Mouse (Mus musculus): Measurements from ENCODE around the gene Sf3b1. TPM values are rescaled to one million over a fixed set of nuclear protein-coding genes. Genes with fewer than 3 reads are reported as not detected.

Sf3b1 gene
- polyA plus RNA-seq, 1 experiment from 2014 or later, result 206 TPM

- Histone ChIP-seq H3K9me3 (no peaks in the 10 kb centered on the region), H3K4me1 (replicated peaks) (peaks cover 19% of the 10 kb centered on the region), H3K27me3 (ENCODE audit: insufficient read depth, poor library complexity, severe bottlenecking) (peaks cover 5% of the 10 kb centered on the region; the same call in 1 of the 2 replicates), H3K27ac (no peak overlapping the region), H3K4me3 (peak overlapping the region; percentile 87), H3K36me3 (peaks cover 13% of the 10 kb centered on the region)
- no peak for DNase-seq (ENCODE audit: low spot score)
- 78% methylated on average over 3 of the region's 3 CpGs for WGBS
Measured at GRCm38 (mm10) chr1:55051671-55052070, 24.4 kb upstream of the Sf3b1 start.

GRCm38 (mm10) chr1:55048841-55049587, 21.7 kb upstream of the Sf3b1 start:
- Histone ChIP-seq H3K36me3 (no peaks in the 10 kb centered on the region), H3K9me3 (no peaks in the 10 kb centered on the region), H3K4me1 (replicated peaks) (peaks cover 16% of the 10 kb centered on the region), H3K4me3 (no peak overlapping the region), H3K27ac (no peak overlapping the region), H3K27me3 (ENCODE audit: insufficient read depth, poor library complexity, severe bottlenecking) (peaks cover 5% of the 10 kb centered on the region; the same call in 1 of the 2 replicates)
- 67% methylated on average over 4 of the region's 4 CpGs for WGBS
- DNase-seq (ENCODE audit: low spot score), result no peak

GRCm38 (mm10) chr1:55043164-55043563, 15.9 kb upstream of the Sf3b1 start:
- Histone ChIP-seq H3K27me3 (ENCODE audit: insufficient read depth, poor library complexity, severe bottlenecking) (no peaks in the 10 kb centered on the region), H3K36me3 (no peaks in the 10 kb centered on the region), H3K9me3 (peaks cover 18% of the 10 kb centered on the region; the same call in 1 of the 2 replicates), H3K4me1 (replicated peaks) (no peaks in the 10 kb centered on the region), H3K27ac (no peak overlapping the region), H3K4me3 (no peak overlapping the region)
- no peak for DNase-seq (ENCODE audit: low spot score)
- 81% methylated on average over 3 of the region's 3 CpGs for WGBS

- Histone ChIP-seq H3K9me3 (peaks cover 18% of the 10 kb centered on the region; the same call in 1 of the 2 replicates), H3K36me3 (no peaks in the 10 kb centered on the region), H3K4me1 (replicated peaks) (no peaks in the 10 kb centered on the region), H3K27me3 (ENCODE audit: insufficient read depth, poor library complexity, severe bottlenecking) (no peaks in the 10 kb centered on the region), H3K27ac (no peak overlapping the region), H3K4me3 (no peak overlapping the region)
- WGBS, result 68% methylated on average over 1 of the region's 1 CpGs
- DNase-seq (ENCODE audit: low spot score), result no peak
Measured at GRCm38 (mm10) chr1:55042246-55042645, 15.0 kb upstream of the Sf3b1 start.

- H3K27me3 ChIP-seq (ENCODE audit: insufficient read depth, poor library complexity, severe bottlenecking), result no peaks in the 10 kb centered on the region
- H3K4me1 ChIP-seq (replicated peaks), result no peaks in the 10 kb centered on the region
- no peak overlapping the region for H3K27ac ChIP-seq
- WGBS, result 89% methylated on average over 4 of the region's 4 CpGs
- H3K9me3 ChIP-seq, result peaks cover 18% of the 10 kb centered on the region; the same call in 1 of the 2 replicates
- no peaks in the 10 kb centered on the region for H3K36me3 ChIP-seq
- DNase-seq (ENCODE audit: low spot score), result no peak
- no peak overlapping the region for H3K4me3 ChIP-seq
Measured at GRCm38 (mm10) chr1:55041691-55042090, 14.4 kb upstream of the Sf3b1 start.

GRCm38 (mm10) chr1:55039944-55040343, 12.7 kb upstream of the Sf3b1 start:
- DNase-seq (ENCODE audit: low spot score), result no peak
- H3K27me3 ChIP-seq (ENCODE audit: insufficient read depth, poor library complexity, severe bottlenecking), result no peaks in the 10 kb centered on the region
- H3K4me3 ChIP-seq, result no peak overlapping the region
- 88% methylated on average over 1 of the region's 1 CpGs for WGBS
- no peaks in the 10 kb centered on the region for H3K4me1 ChIP-seq (replicated peaks)
- H3K36me3 ChIP-seq, result no peaks in the 10 kb centered on the region
- no peak overlapping the region for H3K27ac ChIP-seq
- peaks cover 18% of the 10 kb centered on the region; the same call in 1 of the 2 replicates for H3K9me3 ChIP-seq

- Histone ChIP-seq H3K4me3 (no peak overlapping the region), H3K27ac (no peak overlapping the region), H3K27me3 (ENCODE audit: insufficient read depth, poor library complexity, severe bottlenecking) (no peaks in the 10 kb centered on the region), H3K36me3 (no peaks in the 10 kb centered on the region), H3K9me3 (no peaks in the 10 kb centered on the region), H3K4me1 (replicated peaks) (no peaks in the 10 kb centered on the region)
- DNase-seq (ENCODE audit: low spot score), result no peak
Measured at GRCm38 (mm10) chr1:55031026-55031779, 3.9 kb upstream of the Sf3b1 start.

- Histone ChIP-seq H3K4me1 (replicated peaks) (peaks cover 11% of the 10 kb centered on the region), H3K4me3 (no peak overlapping the region), H3K27me3 (ENCODE audit: insufficient read depth, poor library complexity, severe bottlenecking) (no peaks in the 10 kb centered on the region), H3K27ac (no peak overlapping the region), H3K36me3 (peaks cover 9% of the 10 kb centered on the region), H3K9me3 (no peaks in the 10 kb centered on the region)
- 78% methylated on average over 4 of the region's 4 CpGs for WGBS
- DNase-seq (ENCODE audit: low spot score), result no peak
Measured at GRCm38 (mm10) chr1:55029446-55029845, 2.2 kb upstream of the Sf3b1 start.

- WGBS, result 87% methylated on average over 11 of the region's 11 CpGs
- H3K27ac ChIP-seq, result no peak overlapping the region
- no peaks in the 10 kb centered on the region for H3K9me3 ChIP-seq
- H3K36me3 ChIP-seq, result peaks cover 16% of the 10 kb centered on the region
- H3K4me1 ChIP-seq (replicated peaks), result peaks cover 11% of the 10 kb centered on the region
- H3K27me3 ChIP-seq (ENCODE audit: insufficient read depth, poor library complexity, severe bottlenecking), result no peaks in the 10 kb centered on the region
- no peak overlapping the region for H3K4me3 ChIP-seq
- DNase-seq (ENCODE audit: low spot score), result no peak
Measured at GRCm38 (mm10) chr1:55028512-55029249, 1.4 kb upstream of the Sf3b1 start.

- DNase-seq (ENCODE audit: low spot score), result no peak
- H3K36me3 ChIP-seq, result peaks cover 23% of the 10 kb centered on the region
- peak overlapping the region; percentile 99 for H3K27ac ChIP-seq
- 85% methylated on average over 1 of the region's 1 CpGs for WGBS
- H3K27me3 ChIP-seq (ENCODE audit: insufficient read depth, poor library complexity, severe bottlenecking), result no peaks in the 10 kb centered on the region
- H3K9me3 ChIP-seq, result no peaks in the 10 kb centered on the region
- peaks cover 11% of the 10 kb centered on the region for H3K4me1 ChIP-seq (replicated peaks)
- H3K4me3 ChIP-seq, result peak overlapping the region; percentile 93
Measured at GRCm38 (mm10) chr1:55027966-55028365, 685 bp upstream of the Sf3b1 start.

- Histone ChIP-seq H3K36me3 (peaks cover 32% of the 10 kb centered on the region), H3K4me1 (replicated peaks) (peaks cover 11% of the 10 kb centered on the region), H3K27ac (peak overlapping the region; percentile 99), H3K27me3 (ENCODE audit: insufficient read depth, poor library complexity, severe bottlenecking) (no peaks in the 10 kb centered on the region), H3K9me3 (no peaks in the 10 kb centered on the region), H3K4me3 (peak overlapping the region; percentile 93)
- WGBS, result under 1% methylated on average over 55 of the region's 55 CpGs
- DNase-seq (ENCODE audit: low spot score), result no peak
Measured at GRCm38 (mm10) chr1:55026444-55027252, 633 bp downstream of the Sf3b1 start.

All from hindbrain, embryonic 10.5 days (tissue).